Mouse (Mus musculus) right cerebral cortex, postnatal 10 days (tissue): Measurements from ENCODE around the gene Epb41.

Source experiments
- DNase-seq, 2 experiments: peaks; one replicate each; pipeline ENCODE4 v3.0.0; 2021; ENCODE audit warnings: low spot score in 2 of 2

Epb41 gene

GRCm38 (mm10) chr4:132074077-132074932 is 816 bp downstream of the Epb41 start, which contains the start of gene Gm10300:
Gene Gm10300 (plus strand): TSS chr4:132074697.
- DNase-seq: no peak

- no peak for DNase-seq
Observed at GRCm38 (mm10) chr4:132072946-132073345, 2.2 kb downstream of the Epb41 start.

- no peak for DNase-seq
Observed at GRCm38 (mm10) chr4:132072156-132072555, 3.0 kb downstream of the Epb41 start.

DNA sequence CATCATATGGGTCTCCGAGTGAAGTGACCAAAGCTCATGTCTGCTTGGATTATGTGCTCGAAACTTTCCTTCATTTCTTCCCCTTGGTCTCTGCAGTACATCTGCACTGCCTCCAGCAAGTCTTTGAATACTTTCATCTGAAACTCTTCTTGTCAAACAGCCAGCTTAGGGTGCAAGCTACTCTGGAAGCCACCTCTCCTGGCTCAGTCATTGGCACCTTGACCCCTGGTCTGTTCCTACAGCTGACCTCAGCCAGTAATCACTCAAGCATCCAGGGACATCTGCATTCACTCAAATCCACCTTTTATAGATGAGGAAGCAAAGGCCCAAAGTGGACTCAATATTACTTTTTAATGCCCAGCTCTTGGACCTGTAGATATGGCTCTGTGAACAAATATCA is 3.4 kb downstream of the Epb41 start:
- no peak for DNase-seq

GRCm38 (mm10) chr4:132067938-132068235 is 7.2 kb downstream of the Epb41 start:
- no peak for DNase-seq

GRCm38 (mm10) chr4:132067112-132067937 is 7.8 kb downstream of the Epb41 start:
- DNase-seq: no peak

DNA sequence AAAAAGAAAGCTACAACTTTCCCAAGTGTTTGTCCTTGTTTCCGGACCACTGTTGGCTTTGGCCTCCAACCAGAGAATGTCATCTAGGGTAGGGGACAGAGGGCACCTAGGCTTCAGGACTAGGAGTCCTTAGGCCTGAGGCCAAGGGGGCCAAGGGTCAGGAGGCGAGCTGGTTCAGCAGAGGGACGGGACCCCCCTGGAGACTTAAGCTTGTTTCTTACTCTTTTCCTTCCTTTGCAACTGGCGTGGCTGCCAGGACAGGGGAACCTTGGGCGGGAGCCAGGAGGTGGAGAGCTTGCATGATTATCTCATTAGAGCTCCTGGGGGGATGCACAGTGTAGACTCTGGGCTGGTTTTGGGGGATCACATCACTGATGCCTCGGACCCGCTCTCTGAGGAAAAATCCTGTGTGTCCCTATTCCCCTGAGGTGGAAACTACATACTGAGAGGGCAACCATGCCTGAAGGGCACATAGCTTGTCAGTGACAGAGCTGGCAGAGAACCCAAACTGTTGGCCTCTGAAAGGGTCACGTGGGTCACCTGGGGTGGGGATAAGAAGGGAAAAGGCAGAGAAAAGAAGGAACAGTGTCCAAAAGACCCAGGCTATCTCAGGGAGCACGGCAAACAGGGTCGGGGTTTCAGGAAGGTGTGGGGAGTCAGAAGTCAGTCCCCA is 8.9 kb downstream of the Epb41 start:
- DNase-seq: no peak

- no peak for DNase-seq
Observed at GRCm38 (mm10) chr4:132065578-132065977, 9.5 kb downstream of the Epb41 start.

GRCm38 (mm10) chr4:132064550-132064949 is 10.6 kb downstream of the Epb41 start:
- DNase-seq: no peak

DNA sequence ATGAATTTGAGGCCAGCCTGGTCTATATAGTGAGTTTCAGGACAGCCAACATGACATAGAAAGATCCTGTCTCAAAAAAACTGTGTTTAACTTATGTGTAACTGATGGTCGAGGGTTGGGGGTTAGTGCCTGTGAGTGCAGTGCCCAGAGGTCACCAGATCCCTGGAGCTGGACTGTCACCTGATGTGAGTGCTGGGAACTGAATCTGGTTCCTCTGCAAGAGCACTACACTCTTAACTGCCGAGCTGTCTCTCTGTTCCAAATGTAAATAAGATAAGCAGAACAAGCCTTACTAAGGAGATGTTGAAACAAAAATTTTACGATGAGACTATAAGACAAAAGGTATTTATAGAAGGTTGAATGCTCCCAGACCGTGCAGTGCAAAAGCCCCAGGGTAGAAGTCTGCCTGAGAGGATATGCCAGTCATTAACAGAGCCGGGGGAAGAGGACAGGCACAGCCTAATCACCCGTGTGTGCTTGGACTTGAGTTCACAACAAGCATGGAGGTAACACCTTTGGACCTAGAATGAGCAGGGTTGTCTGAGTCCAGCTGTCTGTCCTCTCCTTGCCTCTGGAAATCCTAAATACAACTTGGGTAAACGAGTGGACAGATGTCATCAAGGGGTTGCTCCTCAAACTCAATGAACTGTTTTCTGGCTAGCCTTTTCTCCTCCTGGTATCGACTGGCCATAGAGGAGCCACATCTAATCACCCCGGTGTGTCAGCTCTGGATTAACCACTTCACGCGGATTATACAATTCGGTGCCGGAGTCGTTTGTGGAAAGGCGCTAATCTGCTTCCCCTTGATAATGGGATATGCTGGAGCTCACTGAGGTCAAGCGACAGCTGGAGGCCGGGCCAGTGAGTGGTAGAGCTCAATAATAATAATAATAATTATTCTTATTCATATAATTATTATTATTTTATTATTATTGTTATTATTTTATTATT is 11.9 kb downstream of the Epb41 start:
- no peak for DNase-seq

DNA sequence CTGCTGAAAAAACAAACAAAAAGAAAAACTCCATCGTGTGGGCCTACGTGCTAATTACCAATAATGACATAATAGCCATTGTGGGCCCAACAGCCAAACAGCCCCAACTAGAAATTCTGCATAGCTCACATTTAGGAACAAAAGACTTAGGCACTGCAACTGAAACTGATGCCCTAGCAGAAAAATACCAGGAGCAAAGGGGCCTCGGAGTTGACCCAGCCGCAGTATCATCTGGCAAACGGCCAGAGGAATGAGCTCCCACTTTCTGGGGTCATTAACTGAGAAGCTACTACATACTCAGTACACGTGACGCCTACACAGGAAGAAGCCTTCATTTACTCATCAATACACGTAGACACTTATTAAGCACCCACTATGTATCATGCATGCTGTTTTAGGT is 12.8 kb downstream of the Epb41 start:
- no peak for DNase-seq

- no peak for DNase-seq
Observed at GRCm38 (mm10) chr4:132060040-132060832, 14.9 kb downstream of the Epb41 start.

- DNase-seq: no peak
Observed at GRCm38 (mm10) chr4:132059541-132059940, 15.6 kb downstream of the Epb41 start.

DNA sequence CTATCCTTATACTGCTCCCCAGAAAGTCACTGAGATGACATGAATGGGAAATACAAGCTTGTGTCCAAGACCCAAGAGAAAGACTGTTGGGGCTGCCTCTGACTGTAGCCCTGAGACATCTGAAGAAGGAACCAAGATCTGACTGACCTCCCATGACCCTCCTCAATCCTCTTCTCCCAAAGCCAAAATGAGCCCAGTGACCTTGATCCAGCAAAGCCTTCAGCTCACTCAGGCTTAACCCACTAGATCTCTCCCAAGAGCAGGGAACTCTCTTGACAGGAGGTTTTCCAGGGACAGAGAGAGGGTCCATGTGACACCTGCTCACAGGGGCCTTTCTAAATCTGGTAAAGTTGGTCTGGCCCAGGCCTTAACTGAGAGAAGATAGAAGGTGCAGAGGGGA is 17.8 kb downstream of the Epb41 start:
- no peak for DNase-seq

GRCm38 (mm10) chr4:132051321-132052275 is 23.5 kb downstream of the Epb41 start:
- DNase-seq: no peak

DNA sequence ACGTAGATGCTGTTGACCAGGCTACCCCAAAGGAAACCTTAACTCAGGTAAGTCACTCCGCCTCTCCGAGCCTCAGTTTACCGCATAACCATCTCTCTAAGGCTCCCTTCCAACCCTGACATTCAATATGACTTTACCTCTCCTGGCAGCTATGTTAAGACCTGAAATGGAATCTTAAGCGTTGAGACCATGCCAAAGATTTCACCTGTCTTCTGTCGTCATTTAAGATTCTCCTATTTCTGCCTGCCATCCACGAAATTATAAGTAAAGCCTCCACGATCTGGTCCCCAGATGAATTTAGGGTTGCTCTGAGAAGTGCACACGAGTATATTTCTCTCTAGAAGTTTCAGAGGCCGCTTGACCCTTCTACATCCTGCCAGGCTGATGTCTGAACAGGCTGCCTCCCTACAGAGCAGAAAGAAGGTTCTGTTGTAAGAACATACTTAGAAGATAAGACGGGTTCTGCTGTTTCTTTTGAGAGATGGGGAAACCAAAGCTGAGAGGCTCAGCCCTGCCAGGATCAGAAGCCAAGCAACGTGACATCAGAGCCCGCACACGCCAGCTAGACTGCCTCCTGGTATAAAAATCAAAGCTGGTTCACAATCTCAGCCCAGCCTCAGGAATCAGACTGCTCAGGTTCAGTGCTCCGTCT is 25.4 kb downstream of the Epb41 start:
- no peak for DNase-seq

DNA sequence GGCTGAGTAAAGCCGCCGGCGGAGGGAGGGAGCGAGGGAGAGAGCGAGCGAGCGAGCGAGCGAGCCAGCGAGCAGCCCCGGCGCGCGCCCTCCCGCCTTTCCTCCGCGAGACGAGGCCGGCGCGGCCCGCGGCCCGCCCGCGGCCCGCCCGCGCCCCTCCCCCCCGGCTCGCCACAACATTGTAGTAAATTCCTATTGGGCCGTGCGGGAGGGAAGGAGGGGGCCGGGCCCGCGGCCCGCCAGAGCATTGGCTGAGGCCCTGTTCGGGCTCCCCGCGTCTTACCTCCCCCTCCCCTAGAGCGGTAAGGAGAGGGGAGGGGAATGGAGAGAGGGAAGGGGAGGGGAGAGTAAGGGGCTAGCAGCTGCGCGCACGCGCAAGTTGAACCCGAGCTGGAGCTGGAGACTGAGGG is 26.1 kb downstream of the Epb41 start:
- peak; percentile 95 to 97 for DNase-seq
